ENCODE assay signal across 12 mouse cellular contexts in the genomic region with DNA sequence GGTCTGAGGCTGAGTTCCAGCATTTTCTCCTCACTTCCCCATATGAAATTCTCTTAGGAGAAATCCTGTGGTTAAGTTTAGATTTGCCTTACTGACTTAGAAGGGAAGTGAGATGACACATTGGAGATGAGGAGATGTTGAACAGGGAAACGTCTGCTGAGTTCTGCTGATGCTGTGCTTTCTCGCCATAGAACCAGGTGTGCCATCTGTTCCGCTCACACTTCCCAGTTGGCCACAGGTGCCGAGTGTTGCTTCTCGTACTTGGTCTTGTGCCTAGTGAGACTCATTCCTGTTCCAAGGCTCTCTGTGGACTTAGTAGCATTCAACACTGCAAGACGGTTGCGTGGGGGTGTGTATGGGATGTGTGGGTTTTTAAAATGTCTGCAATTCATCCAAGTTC. TPM values are rescaled to one million over a fixed set of nuclear protein-coding genes. Genes with fewer than 3 reads are reported as not detected.
A peak's percentile ranks its signal among the peaks of the same experiment; 100 is the strongest.
DNase-seq lines count a peak whose midpoint lies in the region; ATAC-seq and TF ChIP-seq lines count a peak whose summit lies in the region.
"Had no signal": no experiment of that assay in that cellular context is flagged by ENCODE, and none has a peak within 500 bp of the region (broad histone marks: within the 10 kb centered on the region; RNA-seq: fewer than 3 reads in every experiment).

No protein-coding gene starts in this region.

- no peak for TF ChIP-seq EP300 in liver, postnatal 0 days (IDR thresholded peaks at IDR 0.05; ENCODE audit: low read depth)

- no peak overlapping the region for H3K9ac ChIP-seq in forebrain, embryonic 16.5 days (replicated peaks; ENCODE audit: low read depth, low read length)
- H3K9ac ChIP-seq in liver, postnatal 0 days (replicated peaks): no peak overlapping the region
- H3K9ac ChIP-seq: liver, embryonic 15.5 days had no signal

- no peak overlapping the region for H3K4me2 ChIP-seq in forebrain, embryonic 16.5 days (ENCODE audit: low read length)
- no peak overlapping the region for H3K4me2 ChIP-seq in liver, postnatal 0 days (ENCODE audit: low read depth, low read length)
- H3K4me2 ChIP-seq: liver, embryonic 15.5 days had no signal

- H3K4me3 ChIP-seq in forebrain, embryonic 16.5 days (replicated peaks; ENCODE audit: low read length): no peak overlapping the region
- no peak overlapping the region for H3K4me3 ChIP-seq in forebrain, embryonic 10.5 days
- H3K4me3 ChIP-seq in liver, postnatal 0 days (ENCODE audit: low read depth, low read length): no peak overlapping the region
- H3K4me3 ChIP-seq: liver, embryonic 15.5 days had no signal

- WGBS in forebrain, embryonic 16.5 days: 57% methylated on average over 7 of the region's 7 CpGs
- 88% methylated on average over 7 of the region's 7 CpGs for WGBS in forebrain, embryonic 10.5 days
- 84% methylated on average over 7 of the region's 7 CpGs for WGBS in liver, postnatal 0 days (ENCODE audit: insufficient replicate concordance)

- TF ChIP-seq CTCF in liver, postnatal 0 days (IDR thresholded peaks at IDR 0.05; ENCODE audit: low read depth): no peak

- intact Hi-C loops in left cerebral cortex, postnatal 25 days (cut with DNase I): loop anchor here (1.0 to 5.0 kb wide), 2 partner anchors 44 to 77 kb away; no protein-coding TSS in a partner anchor

- no peak overlapping the region for H3K27ac ChIP-seq in forebrain, embryonic 16.5 days (ENCODE audit: low read length)
- H3K27ac ChIP-seq in forebrain, embryonic 10.5 days: no peak overlapping the region
- no peak overlapping the region for H3K27ac ChIP-seq in liver, postnatal 0 days (ENCODE audit: low read depth)
- H3K27ac ChIP-seq: liver, embryonic 15.5 days had no signal

- peaks cover 9% of the 10 kb centered on the region for H3K36me3 ChIP-seq in forebrain, embryonic 16.5 days (ENCODE audit: control insufficient read depth, insufficient read depth)
- peaks cover 74% of the 10 kb centered on the region for H3K36me3 ChIP-seq in forebrain, embryonic 10.5 days (replicated peaks)
- H3K36me3 ChIP-seq in liver, postnatal 0 days (replicated peaks; ENCODE audit: insufficient read depth, low read length): peaks cover 57% of the 10 kb centered on the region

- DNase-seq in forebrain, embryonic 10.5 days (ENCODE audit: extremely low spot score, low spot score): no peak
- peak; percentile 43 for DNase-seq in cerebellum, adult 8-10 months
- DNase-seq in left cerebral cortex, postnatal 25 days (ENCODE audit: low spot score in 2 of 2): peak; percentile 85 to 97
- no peak for DNase-seq in liver, postnatal 0 days
- no peak for DNase-seq in adrenal gland, postnatal 4 days (ENCODE audit: low spot score in 2 of 2)
- no peak for DNase-seq in kidney, adult 11 months
- DNase-seq: adrenal gland, postnatal 10 days; kidney, postnatal 4 days had no signal

- no peaks in the 10 kb centered on the region for H3K4me1 ChIP-seq in forebrain, embryonic 16.5 days (replicated peaks; ENCODE audit: control insufficient read depth, insufficient read depth, low read length)
- no peaks in the 10 kb centered on the region for H3K4me1 ChIP-seq in forebrain, embryonic 10.5 days
- H3K4me1 ChIP-seq in liver, postnatal 0 days (ENCODE audit: insufficient read depth): no peaks in the 10 kb centered on the region; the same call in 1 of the 2 replicates
- H3K4me1 ChIP-seq: liver, embryonic 15.5 days had no signal

- no peaks in the 10 kb centered on the region for H3K27me3 ChIP-seq in forebrain, embryonic 16.5 days (replicated peaks; ENCODE audit: control insufficient read depth, insufficient read depth, low read length)
- H3K27me3 ChIP-seq in forebrain, embryonic 10.5 days (ENCODE audit: poor library complexity, severe bottlenecking): no peaks in the 10 kb centered on the region
- no peaks in the 10 kb centered on the region for H3K27me3 ChIP-seq in liver, postnatal 0 days (ENCODE audit: insufficient read depth, low read length)
- H3K27me3 ChIP-seq: liver, embryonic 15.5 days had no signal

- no peaks in the 10 kb centered on the region for H3K9me3 ChIP-seq in forebrain, embryonic 16.5 days (ENCODE audit: control insufficient read depth, low read length)
- no peaks in the 10 kb centered on the region for H3K9me3 ChIP-seq in forebrain, embryonic 10.5 days
- no peaks in the 10 kb centered on the region for H3K9me3 ChIP-seq in liver, postnatal 0 days (ENCODE audit: low read length)
- H3K9me3 ChIP-seq: liver, embryonic 15.5 days had no signal

- peak; percentile 40; the same call in 1 of the 2 replicates for ATAC-seq in forebrain, embryonic 16.5 days
- ATAC-seq in granulocyte monocyte progenitor cell, adult 5-6 weeks (replicated peaks; ENCODE audit: poor library complexity, severe bottlenecking): peak; percentile 30; the same call in 1 of the 2 replicates
- ATAC-seq in liver, postnatal 0 days: no peak
- ATAC-seq: midbrain, embryonic 16.5 days had no signal

RNA-seq across cellular contexts. Expression of a gene that starts 38.0 kb away (rescaled TPM):
- 7.5 and 7.6 TPM in 2 replicates for polyA plus RNA-seq in forebrain, embryonic 16.5 days (2015; fragmentation: Nextera tagmentation; extraction: Ambion mirVana)
- polyA plus RNA-seq in forebrain, embryonic 10.5 days (2016; fragmentation: Nextera tagmentation; extraction: Ambion mirVana): 0.31 and 0.36 TPM in 2 replicates
- total RNA-seq in granulocyte monocyte progenitor cell, adult 5-6 weeks (2014; fragmentation: Nextera tagmentation): not detected in 2 replicates
- total RNA-seq in granulocyte monocyte progenitor cell, adult 5-6 weeks (2017): not detected in 2 replicates
- 10 to 100 TPM; 20.5 to 35.2 TPM for total RNA-seq in left cerebral cortex, postnatal 25 days (2021)
- not detected in 2 replicates for polyA plus RNA-seq in liver, postnatal 0 days (2015; fragmentation: Nextera tagmentation; extraction: Ambion mirVana)
- total RNA-seq in adrenal gland, postnatal 4 days (2021): 1 to 10 TPM; 2.2 to 3.2 TPM

Comparison
In these comparisons a context has a peak if more than half of its experiments do, and no peak if none do; other contexts are left out.
1. DNase-seq: peak in cerebellum, adult 8-10 months (single experiment) and left cerebral cortex, postnatal 25 days (2 of 2); none in forebrain, embryonic 10.5 days (single experiment), liver, postnatal 0 days (single experiment), adrenal gland, postnatal 4 days (0 of 2) and kidney, adult 11 months (single experiment).
2. RNA of a gene that starts 38.0 kb away (total RNA-seq): 20.5 to 35.2 TPM in left cerebral cortex, postnatal 25 days; 2.2 to 3.2 TPM in adrenal gland, postnatal 4 days and not detected in granulocyte monocyte progenitor cell, adult 5-6 weeks; every median in the first group is over 4 times any median in the second.